Comparison of ENCODE assay signal across 9 mouse cellular contexts in genomic region chr12:112958303-112958702, GRCm38 (mm10). TPM values are rescaled to one million over a fixed set of nuclear protein-coding genes. Genes with fewer than 3 reads are reported as not detected.
DNase-seq lines count a peak whose midpoint lies in the region; ATAC-seq and TF ChIP-seq lines count a peak whose summit lies in the region.
"Had no signal": no experiment of that assay in that cellular context is flagged by ENCODE, and none has a peak within 500 bp of the region (broad histone marks: within the 10 kb centered on the region; RNA-seq: fewer than 3 reads in every experiment).

No protein-coding gene starts in this region.

- no peak overlapping the region for H3K4me2 ChIP-seq in kidney, embryonic 14.5 days (replicated peaks; ENCODE audit: low read depth, low read length)
- H3K4me2 ChIP-seq in heart, embryonic 14.5 days (ENCODE audit: low read length): no peak overlapping the region
- H3K4me2 ChIP-seq in lung, embryonic 14.5 days: no peak overlapping the region
- H3K4me2 ChIP-seq: liver, embryonic 15.5 days had no signal

- no peak for DNase-seq in kidney, adult 11 months
- peak; percentile 81 for DNase-seq in adrenal gland, postnatal 14 days
- peak; percentile 67 for DNase-seq in lung, embryonic 14.5 days
- DNase-seq in thymus, postnatal 0 days (ENCODE audit: low spot score): peak; percentile 50
- no peak for DNase-seq in c-Kit-positive CD71-positive TER-119-positive erythroid progenitor cells, embryonic 14.5 days (ENCODE audit: low spot score)

- H3K36me3 ChIP-seq in kidney, embryonic 14.5 days (ENCODE audit: control insufficient read depth, insufficient read depth, low read length): peaks cover 45% of the 10 kb centered on the region
- peaks cover 46% of the 10 kb centered on the region for H3K36me3 ChIP-seq in heart, embryonic 14.5 days (ENCODE audit: control insufficient read depth, insufficient read depth, low read length)
- H3K36me3 ChIP-seq in lung, embryonic 14.5 days (ENCODE audit: insufficient read depth): peaks cover 47% of the 10 kb centered on the region

- H3K9me3 ChIP-seq in kidney, embryonic 14.5 days (ENCODE audit: control insufficient read depth, low read length): no peaks in the 10 kb centered on the region
- no peaks in the 10 kb centered on the region for H3K9me3 ChIP-seq in heart, embryonic 14.5 days (ENCODE audit: control insufficient read depth, low read length)
- no peaks in the 10 kb centered on the region for H3K9me3 ChIP-seq in lung, embryonic 14.5 days (ENCODE audit: low read depth, low read length)
- H3K9me3 ChIP-seq: liver, embryonic 15.5 days had no signal

- H3K27ac ChIP-seq in kidney, embryonic 14.5 days (ENCODE audit: low read depth, low read length): no peak overlapping the region
- H3K27ac ChIP-seq in heart, embryonic 14.5 days (replicated peaks in 1 of 2; ENCODE audit: control insufficient read depth in 1 of 2, insufficient read depth in 1 of 2, low read depth in 2 of 2, low read length in 2 of 2): peak overlapping the region; percentile 33 to 62; a peak in 3 of 4 replicates
- no peak overlapping the region for H3K27ac ChIP-seq in lung, embryonic 14.5 days (ENCODE audit: low read depth)
- H3K27ac ChIP-seq: liver, embryonic 15.5 days had no signal

- WGBS in kidney, embryonic 14.5 days: 30% methylated on average over 4 of the region's 4 CpGs
- WGBS in heart, embryonic 14.5 days: 18% methylated on average over 4 of the region's 4 CpGs
- 34% methylated on average over 4 of the region's 4 CpGs for WGBS in lung, embryonic 14.5 days

- peak; percentile 11 for ATAC-seq in kidney, embryonic 14.5 days (ENCODE audit: low FRiP score, low TSS enrichment)
- ATAC-seq in CD4-positive, CD25-positive, alpha-beta regulatory T cell, adult 4 months: peak; percentile 67
- ATAC-seq in heart, embryonic 14.5 days (ENCODE audit: insufficient number of reproducible peaks, insufficient read depth, low FRiP score, low read depth): no peak
- peak; percentile 47 for ATAC-seq in lung, embryonic 14.5 days (ENCODE audit: insufficient read depth)

- no peak overlapping the region for H3K4me3 ChIP-seq in kidney, embryonic 14.5 days (ENCODE audit: low read length)
- H3K4me3 ChIP-seq in heart, embryonic 14.5 days (ENCODE audit: control insufficient read depth in 1 of 2, insufficient read depth in 1 of 2, low read depth in 1 of 2, low read length in 2 of 2): no peak overlapping the region
- no peak overlapping the region for H3K4me3 ChIP-seq in lung, embryonic 14.5 days (ENCODE audit: low read depth, low read length)
- H3K4me3 ChIP-seq: liver, embryonic 15.5 days had no signal

- H3K9ac ChIP-seq in kidney, embryonic 14.5 days (ENCODE audit: low read depth, low read length): no peak overlapping the region
- 0 out of 2 replicates have a peak overlapping the region, but pooled peaks have one; percentile 21 for H3K9ac ChIP-seq in heart, embryonic 14.5 days (ENCODE audit: low read length)
- H3K9ac ChIP-seq in lung, embryonic 14.5 days: no peak overlapping the region
- H3K9ac ChIP-seq: liver, embryonic 15.5 days had no signal

- H3K4me1 ChIP-seq in kidney, embryonic 14.5 days (ENCODE audit: control insufficient read depth, insufficient read depth, low read length): no peaks in the 10 kb centered on the region
- H3K4me1 ChIP-seq in heart, embryonic 14.5 days (ENCODE audit: control insufficient read depth in 2 of 2, insufficient read depth in 2 of 2, low read length in 2 of 2): peaks cover 24 to 30% of the 10 kb centered on the region in 2 experiments
- no peaks in the 10 kb centered on the region for H3K4me1 ChIP-seq in lung, embryonic 14.5 days (ENCODE audit: insufficient read depth)

- no peaks in the 10 kb centered on the region for H3K27me3 ChIP-seq in kidney, embryonic 14.5 days (ENCODE audit: control insufficient read depth, insufficient read depth, low read length)
- H3K27me3 ChIP-seq in heart, embryonic 14.5 days (ENCODE audit: control insufficient read depth, insufficient read depth, low read length): no peaks in the 10 kb centered on the region
- no peaks in the 10 kb centered on the region for H3K27me3 ChIP-seq in lung, embryonic 14.5 days (ENCODE audit: insufficient read depth, low read length)

- TF ChIP-seq CTCF in lung, embryonic 14.5 days (IDR thresholded peaks at IDR 0.05; ENCODE audit: low read depth): peak; percentile 72

RNA-seq across cellular contexts. Expression of gene Nudt14, which starts 16.4 kb away (rescaled TPM):
- polyA plus RNA-seq in kidney, embryonic 14.5 days (2014; fragmentation: Nextera tagmentation; extraction: Ambion mirVana): 101 and 102 TPM in 2 replicates
- polyA plus RNA-seq in CD4-positive, CD25-positive, alpha-beta regulatory T cell, adult 4 months (2017; shearing (Covaris generic)): 10 to 100 TPM; 38.1 to 42.5 TPM
- total RNA-seq in adrenal gland, postnatal 14 days (2021): 32.5 and 35.7 TPM in 2 replicates
- polyA plus RNA-seq in heart, embryonic 14.5 days (2014; fragmentation: Nextera tagmentation; extraction: Ambion mirVana): 44.2 and 53.9 TPM in 2 replicates
- 107 and 116 TPM in 2 replicates for polyA plus RNA-seq in lung, embryonic 14.5 days (2014; fragmentation: Nextera tagmentation; extraction: Ambion mirVana)
- 93.9 and 98.4 TPM in 2 replicates for polyA plus RNA-seq in thymus, postnatal 0 days (2015; fragmentation: Nextera tagmentation; extraction: Ambion mirVana)

RNA-seq across cellular contexts. Expression of gene Btbd6, which starts 18.0 kb away (rescaled TPM):
- polyA plus RNA-seq in kidney, embryonic 14.5 days (2014; fragmentation: Nextera tagmentation; extraction: Ambion mirVana): 22.3 and 23.1 TPM in 2 replicates
- 1 to 10 TPM; 7.8 to 8.7 TPM for polyA plus RNA-seq in CD4-positive, CD25-positive, alpha-beta regulatory T cell, adult 4 months (2017; shearing (Covaris generic))
- 18.3 and 21.1 TPM in 2 replicates for total RNA-seq in adrenal gland, postnatal 14 days (2021)
- 19.4 and 25.9 TPM in 2 replicates for polyA plus RNA-seq in heart, embryonic 14.5 days (2014; fragmentation: Nextera tagmentation; extraction: Ambion mirVana)
- 26.4 and 26.7 TPM in 2 replicates for polyA plus RNA-seq in lung, embryonic 14.5 days (2014; fragmentation: Nextera tagmentation; extraction: Ambion mirVana)
- 16.4 and 18.0 TPM in 2 replicates for polyA plus RNA-seq in thymus, postnatal 0 days (2015; fragmentation: Nextera tagmentation; extraction: Ambion mirVana)

RNA-seq across cellular contexts. Expression of gene Jag2, which starts 28.7 kb away (rescaled TPM):
- polyA plus RNA-seq in kidney, embryonic 14.5 days (2014; fragmentation: Nextera tagmentation; extraction: Ambion mirVana): 2.3 and 2.9 TPM in 2 replicates
- 1 to 10 TPM; 1.1 to 2.0 TPM for polyA plus RNA-seq in CD4-positive, CD25-positive, alpha-beta regulatory T cell, adult 4 months (2017; shearing (Covaris generic))
- 18.6 and 20.8 TPM in 2 replicates for total RNA-seq in adrenal gland, postnatal 14 days (2021)
- polyA plus RNA-seq in heart, embryonic 14.5 days (2014; fragmentation: Nextera tagmentation; extraction: Ambion mirVana): 3.4 and 4.7 TPM in 2 replicates
- 6.3 and 8.0 TPM in 2 replicates for polyA plus RNA-seq in lung, embryonic 14.5 days (2014; fragmentation: Nextera tagmentation; extraction: Ambion mirVana)
- 8.3 and 10.2 TPM in 2 replicates for polyA plus RNA-seq in thymus, postnatal 0 days (2015; fragmentation: Nextera tagmentation; extraction: Ambion mirVana)

RNA-seq across cellular contexts. Expression of gene Brf1, which starts 42.2 kb away (rescaled TPM):
- polyA plus RNA-seq in kidney, embryonic 14.5 days (2014; fragmentation: Nextera tagmentation; extraction: Ambion mirVana): 38.2 and 75.6 TPM in 2 replicates
- 10 to 100 TPM; 26.9 to 32.7 TPM for polyA plus RNA-seq in CD4-positive, CD25-positive, alpha-beta regulatory T cell, adult 4 months (2017; shearing (Covaris generic))
- 46.3 and 57.7 TPM in 2 replicates for total RNA-seq in adrenal gland, postnatal 14 days (2021)
- polyA plus RNA-seq in heart, embryonic 14.5 days (2014; fragmentation: Nextera tagmentation; extraction: Ambion mirVana): 40.5 and 42.5 TPM in 2 replicates
- polyA plus RNA-seq in lung, embryonic 14.5 days (2014; fragmentation: Nextera tagmentation; extraction: Ambion mirVana): 61.7 and 65.9 TPM in 2 replicates
- 70.8 and 89.0 TPM in 2 replicates for polyA plus RNA-seq in thymus, postnatal 0 days (2015; fragmentation: Nextera tagmentation; extraction: Ambion mirVana)

RNA-seq across cellular contexts. Expression of gene Pacs2, which starts 56.0 kb away (rescaled TPM):
- polyA plus RNA-seq in kidney, embryonic 14.5 days (2014; fragmentation: Nextera tagmentation; extraction: Ambion mirVana): 12.6 and 14.6 TPM in 2 replicates
- polyA plus RNA-seq in CD4-positive, CD25-positive, alpha-beta regulatory T cell, adult 4 months (2017; shearing (Covaris generic)): 1 to 10 TPM; 5.8 to 7.3 TPM
- 30.0 and 31.1 TPM in 2 replicates for total RNA-seq in adrenal gland, postnatal 14 days (2021)
- 7.1 and 7.6 TPM in 2 replicates for polyA plus RNA-seq in heart, embryonic 14.5 days (2014; fragmentation: Nextera tagmentation; extraction: Ambion mirVana)
- polyA plus RNA-seq in lung, embryonic 14.5 days (2014; fragmentation: Nextera tagmentation; extraction: Ambion mirVana): 12.3 and 15.6 TPM in 2 replicates
- polyA plus RNA-seq in thymus, postnatal 0 days (2015; fragmentation: Nextera tagmentation; extraction: Ambion mirVana): 5.2 and 6.4 TPM in 2 replicates

Comparison
In these comparisons a context has a peak if more than half of its experiments do, and no peak if none do; other contexts are left out.
1. H3K27ac ChIP-seq: peak in heart, embryonic 14.5 days (2 of 2); none in kidney, embryonic 14.5 days (single experiment) and lung, embryonic 14.5 days (single experiment).
2. DNase-seq: peak in adrenal gland, postnatal 14 days (single experiment), lung, embryonic 14.5 days (single experiment) and thymus, postnatal 0 days (single experiment); none in kidney, adult 11 months (single experiment) and c-Kit-positive CD71-positive TER-119-positive erythroid progenitor cells, embryonic 14.5 days (single experiment).